Mouse (Mus musculus): ENCODE measurements at regions not wholly inside any gene's neighbourhood (a gene's known extent, or its start where the extent isn't known, plus 50 kb on each side); places are given as distances from the start of the nearest gene placed in this dataset.

DNA sequence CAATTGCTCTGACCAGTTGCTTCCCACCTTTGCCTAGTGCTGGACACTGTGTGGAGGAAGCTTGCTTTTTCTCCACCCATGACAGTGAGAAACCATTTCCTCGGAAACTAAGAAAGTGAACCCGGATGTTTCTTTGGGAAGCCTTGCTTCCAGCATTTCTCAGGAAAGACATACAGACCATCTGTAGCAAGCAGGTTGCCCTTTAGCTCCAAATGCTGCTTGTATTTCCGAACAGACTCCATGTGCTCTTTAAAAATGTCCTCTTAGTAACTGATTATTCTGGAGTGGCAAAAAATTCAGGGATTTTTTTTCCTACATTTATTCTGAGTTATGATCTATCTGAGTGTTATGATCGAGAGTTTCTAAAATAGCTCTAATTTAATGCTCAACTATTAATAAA is 577.9 kb upstream of the Nrsn1 start:
- in situ Hi-C loops (cut with MboI; ENCODE audit: low sequenced_read_pairs in 2 of 2, unreplicated experiment in 2 of 2) = no loop called here
- Histone ChIP-seq H3K4me1 (ENCODE audit: control insufficient read depth in 2 of 2, insufficient read depth in 2 of 2, low read length in 2 of 2, poor library complexity in 1 of 2) (no peaks in the 10 kb centered on the region), H3K27ac (ENCODE audit: insufficient read depth, low read depth, low read length, poor library complexity, severe bottlenecking) (no peak overlapping the region), H3K36me3 (ENCODE audit: control insufficient read depth, insufficient read depth, low read length, poor library complexity, severe bottlenecking) (no peaks in the 10 kb centered on the region), H3K9ac (ENCODE audit: insufficient read depth, low read depth, low read length, poor library complexity, severe bottlenecking) (no peak overlapping the region), H3K4me3 (ENCODE audit: insufficient read depth in 1 of 2, low read depth in 1 of 2, low read length in 2 of 2, poor library complexity in 1 of 2, severe bottlenecking in 1 of 2) (no peak overlapping the region), H3K9me3 (ENCODE audit: control insufficient read depth, insufficient read depth, low read depth, low read length) (no peaks in the 10 kb centered on the region)
- DNase-seq (ENCODE audit: low read depth, low spot score) = no peak
- TF ChIP-seq ZNF384 (IDR thresholded peaks at IDR 0.05; ENCODE audit: low read depth, low read length) = no peak

DNA sequence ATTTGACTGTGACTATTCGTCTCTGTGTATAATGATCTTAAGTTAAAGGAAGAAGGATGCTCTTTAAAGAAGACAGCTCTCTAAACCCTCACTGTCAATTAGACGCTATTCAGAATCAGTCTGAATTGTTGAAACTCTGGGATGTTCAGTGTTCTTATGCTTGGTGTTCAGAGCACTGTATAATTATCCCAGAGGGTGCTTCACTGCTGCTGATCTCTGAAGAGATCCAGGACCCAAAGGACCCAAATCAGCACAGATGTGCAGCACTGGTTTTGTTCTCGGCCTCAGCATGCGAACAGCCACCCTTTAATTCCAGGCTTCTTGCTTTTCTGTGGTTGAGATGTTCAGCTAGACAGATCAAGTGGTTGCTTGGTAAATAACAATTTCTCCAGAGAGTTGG is 567.9 kb upstream of the Nrsn1 start:
- H3K4me1 ChIP-seq (ENCODE audit: control insufficient read depth in 2 of 2, insufficient read depth in 2 of 2, low read length in 2 of 2, poor library complexity in 1 of 2) = no peaks in the 10 kb centered on the region
- no peaks in the 10 kb centered on the region for H3K9me3 ChIP-seq (ENCODE audit: control insufficient read depth, insufficient read depth, low read depth, low read length)
- no peak overlapping the region for H3K4me3 ChIP-seq (ENCODE audit: insufficient read depth in 1 of 2, low read depth in 1 of 2, low read length in 2 of 2, poor library complexity in 1 of 2, severe bottlenecking in 1 of 2)
- no peaks in the 10 kb centered on the region for H3K36me3 ChIP-seq (ENCODE audit: control insufficient read depth, insufficient read depth, low read length, poor library complexity, severe bottlenecking)
- H3K27ac ChIP-seq (ENCODE audit: insufficient read depth, low read depth, low read length, poor library complexity, severe bottlenecking) = no peak overlapping the region
- DNase-seq (ENCODE audit: low read depth, low spot score) = no peak
- in situ Hi-C loops (cut with MboI; ENCODE audit: low sequenced_read_pairs in 2 of 2, unreplicated experiment in 2 of 2) = no loop called here
- no peak for TF ChIP-seq ZC3H11A (IDR thresholded peaks at IDR 0.05; ENCODE audit: borderline replicate concordance, low read depth, low read length)
- TF ChIP-seq MAFK (IDR thresholded peaks at IDR 0.05; ENCODE audit: insufficient read depth, low read depth, low read length) = no peak
- TF ChIP-seq CHD2 (IDR thresholded peaks at IDR 0.05; ENCODE audit: low read depth, low read length) = no peak
- no peak overlapping the region for H3K9ac ChIP-seq (ENCODE audit: insufficient read depth, low read depth, low read length, poor library complexity, severe bottlenecking)

DNA sequence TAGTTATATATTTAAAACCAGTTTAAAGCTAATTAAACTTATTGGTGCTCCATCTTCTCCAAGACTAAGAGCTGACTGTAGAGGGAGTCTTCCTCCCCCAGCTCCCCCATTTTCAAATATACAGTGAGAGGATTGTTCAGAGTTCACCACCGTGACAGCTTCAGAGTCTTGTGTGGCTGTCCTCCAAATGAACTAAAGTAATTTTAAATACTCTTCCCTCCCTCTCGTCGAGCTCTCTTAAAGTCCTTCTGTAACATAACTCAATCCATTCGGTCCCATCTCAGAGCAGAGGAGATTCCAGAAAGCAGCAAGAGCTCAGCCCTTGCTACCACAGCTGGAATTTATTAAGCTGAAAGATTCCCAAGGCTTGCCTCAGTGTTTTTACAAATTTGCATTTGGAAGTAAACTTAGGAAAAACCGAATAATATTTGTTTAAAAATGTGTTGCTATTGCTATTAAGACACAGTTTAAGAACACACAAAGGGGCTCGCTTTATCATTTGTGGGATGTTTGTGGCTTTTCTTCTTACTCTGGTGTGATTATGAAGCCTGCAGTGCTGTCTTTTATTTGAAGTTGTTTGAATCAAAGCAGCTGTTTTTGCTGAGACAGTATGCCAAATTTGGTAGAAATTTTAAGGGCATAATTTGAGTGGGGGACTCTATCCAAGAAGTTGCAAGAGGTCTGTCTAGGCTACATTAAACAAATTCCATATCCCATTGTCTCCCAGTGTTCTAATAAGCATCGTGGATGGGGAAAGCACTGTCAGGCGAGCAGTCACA is 559.0 kb upstream of the Nrsn1 start:
- Histone ChIP-seq H3K9me3 (ENCODE audit: control insufficient read depth, insufficient read depth, low read depth, low read length) (no peaks in the 10 kb centered on the region), H3K27ac (ENCODE audit: insufficient read depth, low read depth, low read length, poor library complexity, severe bottlenecking) (no peak overlapping the region), H3K36me3 (ENCODE audit: control insufficient read depth, insufficient read depth, low read length, poor library complexity, severe bottlenecking) (no peaks in the 10 kb centered on the region), H3K9ac (ENCODE audit: insufficient read depth, low read depth, low read length, poor library complexity, severe bottlenecking) (no peak overlapping the region), H3K4me1 (ENCODE audit: control insufficient read depth in 2 of 2, insufficient read depth in 2 of 2, low read length in 2 of 2, poor library complexity in 1 of 2) (no peaks in the 10 kb centered on the region), H3K4me3 (ENCODE audit: insufficient read depth in 1 of 2, low read depth in 1 of 2, low read length in 2 of 2, poor library complexity in 1 of 2, severe bottlenecking in 1 of 2) (no peak overlapping the region)
- DNase-seq (ENCODE audit: low read depth, low spot score) = no peak
- in situ Hi-C loops (cut with MboI; ENCODE audit: low sequenced_read_pairs in 2 of 2, unreplicated experiment in 2 of 2) = no loop called here
- TF ChIP-seq HCFC1 (IDR thresholded peaks at IDR 0.05; ENCODE audit: borderline replicate concordance, insufficient read depth, low read length) (no peak), ZNF384 (IDR thresholded peaks at IDR 0.05; ENCODE audit: low read depth, low read length) (no peak), ZC3H11A (IDR thresholded peaks at IDR 0.05; ENCODE audit: borderline replicate concordance, low read depth, low read length) (no peak), CHD2 (IDR thresholded peaks at IDR 0.05; ENCODE audit: low read depth, low read length) (no peak), MAFK (IDR thresholded peaks at IDR 0.05; ENCODE audit: insufficient read depth, low read depth, low read length) (no peak)

DNA sequence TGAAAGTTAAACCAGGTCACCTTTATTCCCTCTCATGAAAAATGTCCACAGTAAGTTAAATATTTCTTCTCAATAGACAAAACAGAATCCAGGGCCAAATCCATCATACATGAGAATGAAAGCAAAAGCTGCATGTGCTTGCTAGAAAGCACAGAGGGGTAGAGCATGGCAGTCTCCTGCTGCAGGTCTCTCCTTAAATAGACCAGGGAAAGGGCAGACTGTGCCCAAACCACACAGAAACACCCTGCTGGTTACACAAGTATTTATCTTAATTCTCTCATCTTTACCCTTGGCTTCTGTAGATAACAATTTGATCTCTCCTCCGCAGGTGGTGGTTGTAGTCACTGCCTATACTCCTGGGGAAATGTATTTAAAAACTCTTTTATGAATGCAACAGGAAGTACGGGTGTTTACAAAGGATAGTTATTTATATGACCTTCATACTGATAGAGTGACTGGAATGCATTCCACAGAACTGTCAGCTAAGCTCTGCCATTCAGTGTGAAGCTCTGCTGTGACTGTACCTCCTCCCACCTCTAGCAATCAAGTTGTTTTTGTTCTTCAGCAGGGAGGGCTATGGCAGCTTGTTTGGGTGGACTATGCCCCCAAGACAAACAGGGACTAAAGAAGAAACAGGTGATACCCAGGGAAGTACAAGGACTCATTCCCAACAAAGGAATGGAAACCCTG is 538.4 kb upstream of the Nrsn1 start:
- in situ Hi-C loops (cut with MboI; ENCODE audit: low sequenced_read_pairs in 2 of 2, unreplicated experiment in 2 of 2) = no loop called here
- no peaks in the 10 kb centered on the region for H3K36me3 ChIP-seq (ENCODE audit: control insufficient read depth, insufficient read depth, low read length, poor library complexity, severe bottlenecking)
- TF ChIP-seq MAFK (IDR thresholded peaks at IDR 0.05; ENCODE audit: insufficient read depth, low read depth, low read length) = no peak
- TF ChIP-seq HCFC1 (IDR thresholded peaks at IDR 0.05; ENCODE audit: borderline replicate concordance, insufficient read depth, low read length) = no peak
- no peak for TF ChIP-seq CHD2 (IDR thresholded peaks at IDR 0.05; ENCODE audit: low read depth, low read length)
- no peak for TF ChIP-seq ZC3H11A (IDR thresholded peaks at IDR 0.05; ENCODE audit: borderline replicate concordance, low read depth, low read length)
- no peak for TF ChIP-seq ZNF384 (IDR thresholded peaks at IDR 0.05; ENCODE audit: low read depth, low read length)
- DNase-seq (ENCODE audit: low read depth, low spot score) = no peak
- H3K9me3 ChIP-seq (ENCODE audit: control insufficient read depth, insufficient read depth, low read depth, low read length) = no peaks in the 10 kb centered on the region
- 0 out of 4 replicates have a peak, but pooled peaks cover 0 to 2% of the 10 kb centered on the region in 2 experiments for H3K4me1 ChIP-seq (ENCODE audit: control insufficient read depth in 2 of 2, insufficient read depth in 2 of 2, low read length in 2 of 2, poor library complexity in 1 of 2)
- H3K4me3 ChIP-seq (ENCODE audit: insufficient read depth in 1 of 2, low read depth in 1 of 2, low read length in 2 of 2, poor library complexity in 1 of 2, severe bottlenecking in 1 of 2) = no peak overlapping the region
- H3K9ac ChIP-seq (ENCODE audit: insufficient read depth, low read depth, low read length, poor library complexity, severe bottlenecking) = no peak overlapping the region
- no peak overlapping the region for H3K27ac ChIP-seq (ENCODE audit: insufficient read depth, low read depth, low read length, poor library complexity, severe bottlenecking)
